Mouse (Mus musculus): Measurements from ENCODE around the gene Sun2.

- TF ChIP-seq CTCF (IDR thresholded peaks at IDR 0.05; ENCODE audit: low read depth, low read length) (no peak), POLR2A (IDR thresholded peaks at IDR 0.05; ENCODE audit: extremely low read depth, insufficient read depth, low read length) (no peak)
Observed at GRCm38 (mm10) chr15:79775662-79776061, 33.3 kb upstream of the Sun2 start.

Data from liver, adult 2 months (tissue).